Mouse (Mus musculus): ENCODE measurements at regions not wholly inside any gene's neighbourhood (a gene's known extent, or its start where the extent isn't known, plus 50 kb on each side); places are given as distances from the start of the nearest gene placed in this dataset.

- no peak for TF ChIP-seq ZC3H11A (IDR thresholded peaks at IDR 0.05; ENCODE audit: borderline replicate concordance, low read depth, low read length)
- TF ChIP-seq ZNF384 (IDR thresholded peaks at IDR 0.05; ENCODE audit: low read depth, low read length): no peak
Measured at GRCm38 (mm10) chr2:103868655-103869054, 71.2 kb upstream of the Caprin1 start.

Data from ES-E14 (cell line).